Mouse (Mus musculus) telencephalon, adult 2 months (tissue): ENCODE data around the gene Rasl2-9.
"Not testable (repeated sequence)": the region's sequence is repeated elsewhere in the genome, so short reads cannot be mapped to it uniquely, and the experiment has no call there.

Source experiments
- DNase-seq: peaks from one replicate; pipeline ENCODE4 v3.0.0-alpha.2; 2011; ENCODE audit warnings: low read depth, low spot score

Rasl2-9 gene

GRCm38 (mm10) chr7:5125549-5126406 lies at the start of gene Rasl2-9:
Gene Rasl2-9 (minus strand): TSS chr7:5125950.
- DNase-seq: no peak

- DNase-seq: not testable (repeated sequence)
Observed at GRCm38 (mm10) chr7:5149570-5149969, 23.8 kb upstream of the Rasl2-9 start, which contains the start of gene Vmn1r55. Gene Vmn1r55 (minus strand): TSS chr7:5149670.

DNA sequence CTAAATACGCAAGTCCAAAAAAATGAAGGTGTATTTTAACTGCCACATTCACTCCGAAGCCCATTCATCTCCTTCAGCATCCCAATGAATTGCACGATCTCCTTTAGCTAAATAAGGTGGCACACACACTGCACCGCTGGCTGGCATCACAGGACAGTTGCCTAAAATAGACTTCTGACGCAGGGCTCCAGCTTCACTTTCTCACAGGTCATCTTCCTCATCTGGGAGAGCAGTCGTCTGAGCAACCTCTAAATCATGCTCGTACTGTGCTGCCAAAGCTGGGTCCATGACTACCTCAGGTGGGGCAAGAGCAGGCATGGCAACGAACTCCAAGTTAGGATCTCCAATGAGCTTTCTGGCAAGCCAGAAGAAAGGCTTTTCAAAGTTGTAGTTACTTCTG lies 672 bp downstream of the Rasl2-9 start:
- no peak for DNase-seq

DNA sequence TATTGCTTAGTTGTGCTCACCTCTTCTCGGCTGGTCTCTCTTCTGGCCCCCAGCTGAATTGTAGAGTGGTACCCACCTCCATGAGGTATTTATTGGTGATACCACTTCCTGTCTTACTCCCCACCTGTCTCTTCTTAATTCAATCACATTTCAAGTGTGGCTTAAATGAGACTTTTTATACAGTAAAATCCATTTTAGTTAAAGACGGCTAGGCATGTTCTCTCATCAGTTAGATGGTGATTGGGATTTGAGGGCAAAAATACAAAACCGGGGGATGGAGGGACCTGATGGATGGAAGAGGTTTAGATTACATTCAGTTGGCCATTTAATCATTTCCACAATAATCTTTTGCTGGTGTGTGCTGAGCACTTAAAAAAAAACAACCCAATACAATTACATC lies 8.9 kb downstream of the Rasl2-9 start, which contains the start of gene Rfpl4:
Gene Rfpl4, minus strand, starts transcription at position 101 of the 400 bp plus-strand sequence.
- no peak for DNase-seq

DNA sequence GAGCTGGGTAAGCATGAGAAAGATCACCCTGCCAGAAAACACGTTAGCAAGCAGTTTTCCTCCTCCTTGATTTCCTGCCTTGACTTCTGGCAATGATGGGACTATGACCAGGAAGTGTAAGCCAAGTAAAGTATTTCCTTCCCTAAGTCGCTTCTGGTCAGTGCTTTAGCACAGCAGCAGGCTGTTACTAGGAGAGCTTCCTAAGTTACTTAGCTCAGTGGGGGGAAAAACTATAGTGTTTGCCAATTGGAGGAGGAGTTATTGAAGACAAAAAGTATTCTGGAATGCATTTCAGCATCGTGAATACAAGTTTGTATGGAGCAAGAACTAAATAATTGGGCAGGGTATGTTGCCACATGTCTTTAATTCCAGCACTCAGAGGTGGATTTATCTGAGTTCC lies 13.0 kb downstream of the Rasl2-9 start:
- no peak for DNase-seq

GRCm38 (mm10) chr7:5109301-5109700 lies 16.4 kb downstream of the Rasl2-9 start:
- no peak for DNase-seq

DNA sequence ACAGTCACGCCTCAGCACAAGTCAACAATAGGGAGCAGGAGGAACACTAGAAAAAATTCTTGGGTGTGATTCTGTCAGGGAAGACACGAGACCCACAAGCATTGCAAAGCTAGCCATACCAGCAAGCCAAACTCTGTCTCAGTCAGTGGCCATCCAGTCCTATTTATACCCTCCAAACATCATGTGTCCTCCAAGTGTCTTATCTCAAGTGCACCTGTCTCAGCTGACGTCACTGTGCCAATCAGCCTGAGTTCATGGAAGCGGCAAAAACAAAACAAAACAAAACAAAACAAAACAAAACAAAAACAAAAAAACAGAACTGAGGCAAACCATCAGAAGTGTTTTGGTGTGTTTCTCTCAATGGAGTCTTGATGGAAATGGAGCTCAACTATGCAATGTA lies 17.5 kb downstream of the Rasl2-9 start:
- no peak for DNase-seq

DNA sequence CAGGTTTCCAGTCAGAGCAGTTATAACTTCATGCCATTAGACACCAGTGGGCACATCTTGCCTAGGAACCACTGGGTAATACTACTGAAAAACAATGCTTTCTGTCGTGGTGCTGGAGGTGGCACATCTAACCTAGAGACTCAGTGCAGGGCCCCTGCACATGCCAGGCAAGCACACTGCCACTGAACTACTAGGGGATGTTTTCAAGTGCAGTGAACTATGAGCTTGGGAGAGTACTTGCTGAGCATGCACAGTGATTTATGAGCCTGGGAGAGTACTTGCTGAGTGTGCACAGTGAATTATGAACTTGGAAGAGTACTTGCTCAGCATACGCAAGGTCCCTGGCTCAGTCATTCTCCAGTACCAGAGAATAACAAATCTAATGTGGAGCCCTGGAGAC lies 23.2 kb downstream of the Rasl2-9 start:
- DNase-seq: no peak

GRCm38 (mm10) chr7:5101066-5101663 lies 24.6 kb downstream of the Rasl2-9 start:
- no peak for DNase-seq

GRCm38 (mm10) chr7:5099796-5100195 lies 26.0 kb downstream of the Rasl2-9 start:
- DNase-seq: no peak

- DNase-seq: no peak
Observed at GRCm38 (mm10) chr7:5098769-5099168, 27.0 kb downstream of the Rasl2-9 start.

DNA sequence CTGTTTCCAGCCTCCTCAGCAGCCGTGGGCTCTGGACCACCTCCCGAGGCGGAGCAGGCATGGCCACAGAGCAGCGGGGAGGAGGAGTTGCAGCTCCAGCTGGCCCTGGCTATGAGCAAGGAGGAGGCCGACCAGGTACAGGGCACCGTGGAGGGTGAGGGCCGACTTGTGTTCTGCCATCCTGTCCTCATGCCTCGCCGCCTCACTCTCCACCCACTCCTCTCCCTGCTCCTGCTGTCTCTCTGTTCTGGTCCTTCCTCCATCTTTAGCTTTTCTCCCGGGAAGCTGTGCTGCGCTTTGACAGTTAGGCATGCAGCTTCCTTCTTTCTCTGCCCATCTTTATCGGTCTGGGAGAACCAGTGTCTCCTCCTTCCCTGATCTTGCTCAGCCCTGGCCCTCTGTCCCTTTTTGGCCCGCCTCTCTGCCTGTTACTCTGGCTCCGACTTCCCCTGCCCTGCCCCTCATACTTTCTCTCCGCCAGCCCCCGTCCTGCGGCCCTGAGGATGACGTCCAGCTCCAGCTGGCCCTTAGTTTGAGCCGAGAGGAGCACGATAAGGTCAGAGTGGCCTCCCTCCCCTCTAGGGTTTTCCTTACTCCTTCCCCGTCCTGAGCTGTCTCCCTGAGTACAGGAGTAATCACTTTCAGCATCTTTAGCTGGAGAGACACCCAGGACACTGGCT lies 32.8 kb downstream of the Rasl2-9 start:
- DNase-seq: no peak

DNA sequence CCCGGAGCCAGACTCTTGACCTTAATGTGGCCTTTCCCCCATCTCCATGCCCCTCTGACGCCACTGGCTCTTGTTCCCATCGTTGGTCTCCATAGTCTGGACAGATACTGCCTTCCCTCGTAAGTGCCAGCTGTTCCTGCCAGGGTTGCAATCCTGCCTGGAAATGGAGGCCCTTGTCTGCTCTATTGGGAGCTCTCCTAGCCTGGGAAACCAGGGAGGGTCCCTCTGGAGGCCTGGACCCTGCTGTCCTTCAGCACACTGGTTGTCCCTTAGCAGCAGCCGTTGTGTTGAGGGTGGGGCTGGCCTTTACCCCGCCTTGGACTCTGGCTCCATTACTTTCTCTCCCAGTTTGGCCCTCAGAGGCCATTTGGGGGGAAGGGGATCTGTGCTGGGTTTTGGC lies 33.4 kb downstream of the Rasl2-9 start:
- DNase-seq: no peak

- no peak for DNase-seq
Observed at GRCm38 (mm10) chr7:5091008-5091728, 34.6 kb downstream of the Rasl2-9 start.

DNA sequence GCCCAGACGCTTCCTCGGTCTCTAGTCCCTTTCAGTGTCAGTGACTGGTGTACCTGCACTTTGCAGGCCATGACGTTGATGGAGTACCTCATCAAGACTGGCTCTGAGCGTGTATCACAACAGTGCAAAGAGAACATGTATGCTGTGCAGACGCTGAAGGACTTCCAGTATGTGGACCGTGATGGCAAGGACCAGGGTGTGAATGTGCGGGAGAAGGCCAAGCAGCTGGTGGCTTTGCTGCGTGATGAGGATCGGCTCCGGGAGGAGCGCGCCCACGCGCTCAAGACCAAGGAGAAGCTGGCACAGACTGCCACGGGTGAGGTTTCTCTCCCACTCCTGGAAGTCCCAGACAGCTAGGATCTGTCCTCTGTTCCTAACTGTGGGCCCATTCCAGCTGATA lies 35.9 kb downstream of the Rasl2-9 start:
- no peak for DNase-seq

- no peak for DNase-seq
Observed at GRCm38 (mm10) chr7:5087886-5088285, 37.9 kb downstream of the Rasl2-9 start.

DNA sequence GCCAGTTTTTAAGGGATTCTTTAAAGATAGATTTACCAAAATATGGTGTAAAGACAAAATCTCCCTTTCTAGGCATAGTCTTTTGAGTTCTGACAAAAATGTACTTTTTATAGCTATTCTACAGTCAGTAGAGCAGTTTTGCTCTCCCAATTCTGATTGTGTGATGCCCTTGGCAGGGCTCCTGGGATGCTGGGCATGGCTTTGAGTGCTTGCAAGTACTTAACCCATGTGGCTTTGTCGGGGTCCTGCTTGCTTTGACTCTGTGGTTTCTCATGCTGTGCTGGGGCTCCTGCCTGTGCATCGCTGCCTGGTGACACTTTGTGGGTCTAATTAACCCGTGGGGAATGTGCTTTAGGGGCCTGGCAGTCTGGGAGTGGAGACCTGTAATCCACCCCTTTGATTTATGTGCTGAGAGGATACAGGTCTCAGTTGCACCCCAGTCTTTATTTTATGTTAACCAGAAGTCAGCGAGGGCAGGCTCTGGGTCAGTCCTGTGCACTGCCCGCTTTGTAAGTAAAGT lies 38.8 kb downstream of the Rasl2-9 start:
- no peak for DNase-seq

GRCm38 (mm10) chr7:5085512-5085911 lies 40.2 kb downstream of the Rasl2-9 start:
- DNase-seq: no peak

DNA sequence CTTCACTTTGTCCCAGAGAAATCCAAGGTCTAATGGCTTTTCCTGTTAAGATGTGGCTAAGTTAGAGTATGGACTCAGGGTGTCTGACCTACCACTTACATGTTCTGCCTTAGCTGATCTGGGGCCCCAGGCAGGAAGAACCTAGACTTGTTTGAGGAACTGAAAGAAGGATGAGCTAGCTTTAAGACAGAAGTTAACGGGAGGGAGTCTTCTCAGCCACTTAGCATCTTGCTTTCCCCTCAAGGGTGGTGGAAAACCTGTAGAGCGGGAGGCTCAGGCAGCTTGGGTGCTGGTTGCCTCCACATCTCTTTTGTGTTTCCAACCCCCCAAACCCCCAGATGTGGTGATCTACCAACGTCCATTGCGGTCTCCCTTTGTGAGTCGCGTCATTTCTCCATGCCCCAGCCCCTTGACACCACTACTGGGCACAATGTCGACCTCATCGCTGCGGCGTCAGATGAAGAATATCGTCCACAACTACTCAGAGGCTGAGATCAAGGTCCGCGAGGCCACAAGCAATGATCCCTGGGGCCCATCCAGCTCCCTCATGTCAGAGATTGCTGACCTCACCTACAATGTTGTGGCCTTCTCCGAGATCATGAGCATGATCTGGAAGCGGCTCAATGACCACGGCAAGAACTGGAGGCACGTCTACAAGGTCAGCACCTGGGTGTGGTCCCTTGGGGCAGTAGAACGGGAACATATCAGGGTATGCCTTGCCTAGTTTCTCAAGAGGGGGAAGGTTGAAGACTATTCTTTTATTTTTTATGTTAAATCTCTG lies 42.2 kb downstream of the Rasl2-9 start:
- DNase-seq: no peak

DNA sequence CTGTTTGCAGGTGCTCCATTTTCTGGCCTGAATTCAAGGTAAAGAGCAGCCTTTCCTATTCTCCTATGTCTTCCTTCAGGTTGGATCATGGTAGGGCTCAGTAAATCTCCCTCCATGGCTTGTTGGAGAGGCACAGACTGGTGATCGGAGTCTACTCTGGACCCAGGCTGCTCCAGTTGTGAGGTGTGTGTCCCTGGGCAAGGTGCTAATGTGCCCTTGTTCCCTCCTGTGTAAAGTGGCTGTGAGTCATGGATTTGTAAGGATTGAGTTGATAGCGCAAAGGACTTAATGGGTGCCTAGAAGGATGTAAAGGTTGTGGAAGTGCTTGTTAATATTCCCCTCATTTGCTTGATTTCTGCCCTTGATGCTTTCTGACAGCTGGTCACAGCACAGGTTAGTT lies 43.8 kb downstream of the Rasl2-9 start:
- no peak for DNase-seq

- no peak for DNase-seq
Observed at GRCm38 (mm10) chr7:5081241-5081640, 44.5 kb downstream of the Rasl2-9 start.
